Mouse (Mus musculus) G1E (cell line): ENCODE measurements around the gene Gpr142. TPM values are rescaled to one million over a fixed set of nuclear protein-coding genes. Genes with fewer than 3 reads are reported as not detected.

ENCODE experiments used
- ATAC-seq: 2 replicates; pipeline ENCODE4 v1.8.0; 2016; ENCODE audit warnings: mild to moderate bottlenecking; ENCODE audit not compliant: insufficient number of reproducible peaks, poor library complexity, low FRiP score, severe bottlenecking; ENCODE audit errors: extremely low read depth
- DNase-seq: peaks from one replicate; pipeline ENCODE4 v3.0.0; 2012; ENCODE audit warnings: low spot score
- H3K27me3 ChIP-seq: 2 replicates; pipeline ENCODE4 v1.6.1; 2012; ENCODE audit warnings: mild to moderate bottlenecking, low read length, inconsistent platforms; ENCODE audit not compliant: insufficient read depth
- H3K36me3 ChIP-seq: replicated peaks from 2 replicates; pipeline ENCODE3; 2012; ENCODE audit warnings: mild to moderate bottlenecking, inconsistent platforms
- H3K4me1 ChIP-seq: 2 replicates; pipeline ENCODE4 v1.6.1; 2012; ENCODE audit warnings: low read depth, low read length, inconsistent platforms, mixed read lengths; ENCODE audit not compliant: insufficient read depth
- H3K4me3 ChIP-seq: 2 replicates; pipeline ENCODE4 v1.5.1; 2012; ENCODE audit warnings: low read depth, mild to moderate bottlenecking, inconsistent platforms, low read length, moderate library complexity, mixed read lengths
- H3K9me3 ChIP-seq: replicated peaks from 2 replicates; pipeline ENCODE4 v1.6.1; 2012; ENCODE audit warnings: inconsistent platforms
- CTCF ChIP-seq: IDR thresholded peaks from 2 replicates; pipeline ENCODE4 v1.5.1; 2012; ENCODE audit warnings: low read depth, low read length, inconsistent platforms, mixed read lengths
- GATA1 ChIP-seq: IDR thresholded peaks from 2 replicates; pipeline ENCODE4 v1.6.1; 2012; ENCODE audit warnings: borderline replicate concordance, low read length, inconsistent platforms, mixed read lengths
- GATA2 ChIP-seq: IDR thresholded peaks from 2 replicates; pipeline ENCODE4 v1.6.1; 2012; ENCODE audit warnings: low read depth, low read length, inconsistent platforms, borderline replicate concordance
- POLR2AphosphoS5 ChIP-seq: IDR thresholded peaks from 2 replicates; pipeline ENCODE4 v1.6.1; 2012; ENCODE audit warnings: low read depth, low read length, inconsistent platforms; ENCODE audit not compliant: insufficient replicate concordance
- TAL1 ChIP-seq: conservative IDR thresholded peaks from 2 replicates; pipeline ENCODE4 v1.6.1; 2012; ENCODE audit warnings: low read depth, low read length, inconsistent platforms, mixed read lengths
- polyA plus RNA-seq: library from polyadenylated mRNA; stranded (reverse); fragments of >175 nt; gene quantifications from 2 replicates; pipeline ENCODE4 v1.2.3, GENCODE M21; 2012
- total RNA-seq, 2 experiments: library from RNA; stranded (forward) in 1 of 2; stranded (reverse) in 1 of 2; fragments of 200-1000 nt in 1 of 2; fragments of >200 nt in 1 of 2; fragmentation: Nextera tagmentation in 1 of 2; gene quantifications; 2 replicates each; pipeline ENCODE4 v1.2.3; 2014 to 2017

The Gpr142 gene
- total and polyA plus RNA-seq, 3 experiments: 0.22 TPM; not detected in 2

DNA sequence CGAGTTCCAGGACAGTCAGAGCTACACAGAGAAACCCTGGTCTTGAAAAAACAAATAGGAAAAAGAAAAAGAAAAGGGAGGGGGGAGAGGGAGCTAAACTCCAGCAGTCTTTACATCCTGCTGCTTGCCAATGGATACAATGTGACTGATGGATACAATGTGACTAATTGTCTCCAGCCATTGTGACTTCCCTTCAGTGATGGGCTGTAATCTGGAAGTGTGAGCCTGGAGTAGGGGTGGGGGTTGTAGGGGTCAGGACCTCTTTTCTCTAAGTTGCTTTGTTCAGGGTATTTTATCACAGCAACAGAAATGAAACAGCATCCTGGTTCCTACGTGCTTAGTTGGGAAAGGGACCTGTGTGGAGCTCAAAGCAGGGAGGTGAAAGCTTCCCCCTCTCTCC, 20.4 kb downstream of the Gpr142 start:
- ATAC-seq: no peak
- no peaks in the 10 kb centered on the region for H3K4me1 ChIP-seq

DNA sequence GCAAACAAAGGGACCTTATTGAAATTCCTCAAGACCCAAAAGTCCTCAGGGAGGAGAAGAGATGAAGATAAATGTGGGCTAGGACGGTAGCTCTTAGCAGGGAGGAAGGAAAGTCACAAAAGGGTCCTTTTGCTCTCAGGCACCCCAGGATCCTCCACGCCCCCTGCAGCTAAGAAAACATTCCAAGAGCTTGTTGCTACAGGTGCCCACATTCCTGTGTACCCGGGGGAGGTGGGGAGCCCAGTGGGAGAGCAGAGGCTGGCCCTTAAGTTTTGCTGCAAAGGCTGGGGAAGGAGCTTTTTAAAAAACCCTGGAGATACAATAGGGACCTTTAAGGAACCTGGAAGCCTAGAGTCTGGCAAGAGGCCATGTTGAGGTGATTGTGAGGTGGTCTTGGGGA, 21.7 kb downstream of the Gpr142 start:
- no peak for ATAC-seq
- Histone ChIP-seq H3K36me3 (no peaks in the 10 kb centered on the region), H3K4me3 (no peak overlapping the region), H3K4me1 (no peaks in the 10 kb centered on the region), H3K27me3 (no peaks in the 10 kb centered on the region), H3K9me3 (peaks cover 72% of the 10 kb centered on the region)
- no peak for DNase-seq
- no peak for TF ChIP-seq GATA1
- TF ChIP-seq TAL1: no peak
- TF ChIP-seq CTCF: no peak
- TF ChIP-seq POLR2AphosphoS5: no peak
- no peak for TF ChIP-seq GATA2

More for the DNA sequence above, 20.4 kb downstream of the Gpr142 start:
- no peak for TF ChIP-seq CTCF
- TF ChIP-seq GATA1: no peak
- no peak for TF ChIP-seq GATA2
- no peak for TF ChIP-seq POLR2AphosphoS5
- no peak for TF ChIP-seq TAL1
- DNase-seq: no peak
- peaks cover 76% of the 10 kb centered on the region for H3K9me3 ChIP-seq
- no peaks in the 10 kb centered on the region for H3K36me3 ChIP-seq
- no peaks in the 10 kb centered on the region for H3K27me3 ChIP-seq
- no peak overlapping the region for H3K4me3 ChIP-seq

DNA sequence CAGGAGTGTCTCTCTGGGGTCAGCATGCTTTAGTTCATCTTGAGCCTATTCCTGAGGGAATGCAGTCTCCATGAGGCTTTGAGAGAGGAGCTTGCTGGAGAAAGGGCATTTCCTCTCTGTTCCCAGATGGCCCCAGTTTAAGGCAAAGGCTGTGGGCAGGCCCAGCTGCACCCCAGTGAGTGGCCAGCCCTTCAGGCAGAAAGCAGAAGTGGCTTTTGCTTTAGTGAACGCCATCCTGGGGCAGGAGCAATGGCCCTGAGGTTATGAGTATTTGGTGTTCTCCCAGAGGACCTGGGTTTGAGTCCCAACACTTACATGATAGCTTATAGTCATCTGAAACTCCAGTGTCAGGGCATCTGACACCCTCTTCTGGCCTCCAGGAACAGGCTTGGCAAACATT, 22.6 kb downstream of the Gpr142 start:
- ATAC-seq: no peak
- Histone ChIP-seq H3K4me3 (no peak overlapping the region), H3K4me1 (no peaks in the 10 kb centered on the region), H3K36me3 (no peaks in the 10 kb centered on the region), H3K9me3 (peaks cover 72% of the 10 kb centered on the region), H3K27me3 (no peaks in the 10 kb centered on the region)
- TF ChIP-seq GATA2: no peak
- TF ChIP-seq POLR2AphosphoS5: no peak
- TF ChIP-seq TAL1: no peak
- no peak for TF ChIP-seq GATA1
- TF ChIP-seq CTCF: no peak
- no peak for DNase-seq

- Histone ChIP-seq H3K27me3 (no peaks in the 10 kb centered on the region), H3K36me3 (no peaks in the 10 kb centered on the region), H3K4me3 (no peak overlapping the region), H3K4me1 (no peaks in the 10 kb centered on the region), H3K9me3 (peaks cover 70% of the 10 kb centered on the region)
- no peak for DNase-seq
- no peak for TF ChIP-seq GATA2
- no peak for TF ChIP-seq TAL1
- TF ChIP-seq POLR2AphosphoS5: no peak
- TF ChIP-seq GATA1: no peak
- TF ChIP-seq CTCF: no peak
- no peak for ATAC-seq
These were observed 24.0 kb downstream of the Gpr142 start for GRCm38 (mm10) chr11:114822727-114823126.

GRCm38 (mm10) chr11:114823199-114823725, 24.5 kb downstream of the Gpr142 start:
- peaks cover 68% of the 10 kb centered on the region for H3K9me3 ChIP-seq
- ATAC-seq (no peak), DNase-seq (no peak)
- no peaks in the 10 kb centered on the region for H3K4me1 ChIP-seq
- H3K27me3 ChIP-seq: no peaks in the 10 kb centered on the region
- no peaks in the 10 kb centered on the region for H3K36me3 ChIP-seq
- H3K4me3 ChIP-seq: no peak overlapping the region
- TF ChIP-seq GATA1 (no peak), CTCF (no peak), TAL1 (no peak), POLR2AphosphoS5 (no peak), GATA2 (no peak)

DNA sequence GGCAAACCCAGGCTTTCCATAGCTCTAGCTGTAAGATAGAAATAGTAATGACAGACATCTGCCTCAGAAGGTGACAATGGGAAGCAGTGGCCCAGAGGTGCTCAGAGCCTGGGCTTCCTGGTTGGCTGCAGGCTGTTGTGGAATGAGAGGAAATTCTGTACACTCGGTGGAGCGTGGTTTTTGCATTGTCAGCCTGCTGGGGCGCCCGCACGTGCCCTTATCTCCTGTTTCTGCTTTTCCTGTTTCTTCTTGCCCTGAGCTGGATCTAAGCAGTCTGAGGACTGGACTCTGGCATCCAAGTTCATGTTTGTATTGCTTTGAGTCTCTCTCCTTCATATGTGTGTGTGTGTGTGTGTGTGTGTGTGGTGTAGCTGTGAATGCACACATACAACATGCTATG, 28.0 kb downstream of the Gpr142 start:
- ATAC-seq (no peak), DNase-seq (no peak)
- H3K4me3 ChIP-seq: no peak overlapping the region
- no peak for TF ChIP-seq TAL1
- no peaks in the 10 kb centered on the region for H3K4me1 ChIP-seq
- H3K36me3 ChIP-seq: no peaks in the 10 kb centered on the region
- peaks cover 68% of the 10 kb centered on the region for H3K9me3 ChIP-seq
- H3K27me3 ChIP-seq: no peaks in the 10 kb centered on the region

DNA sequence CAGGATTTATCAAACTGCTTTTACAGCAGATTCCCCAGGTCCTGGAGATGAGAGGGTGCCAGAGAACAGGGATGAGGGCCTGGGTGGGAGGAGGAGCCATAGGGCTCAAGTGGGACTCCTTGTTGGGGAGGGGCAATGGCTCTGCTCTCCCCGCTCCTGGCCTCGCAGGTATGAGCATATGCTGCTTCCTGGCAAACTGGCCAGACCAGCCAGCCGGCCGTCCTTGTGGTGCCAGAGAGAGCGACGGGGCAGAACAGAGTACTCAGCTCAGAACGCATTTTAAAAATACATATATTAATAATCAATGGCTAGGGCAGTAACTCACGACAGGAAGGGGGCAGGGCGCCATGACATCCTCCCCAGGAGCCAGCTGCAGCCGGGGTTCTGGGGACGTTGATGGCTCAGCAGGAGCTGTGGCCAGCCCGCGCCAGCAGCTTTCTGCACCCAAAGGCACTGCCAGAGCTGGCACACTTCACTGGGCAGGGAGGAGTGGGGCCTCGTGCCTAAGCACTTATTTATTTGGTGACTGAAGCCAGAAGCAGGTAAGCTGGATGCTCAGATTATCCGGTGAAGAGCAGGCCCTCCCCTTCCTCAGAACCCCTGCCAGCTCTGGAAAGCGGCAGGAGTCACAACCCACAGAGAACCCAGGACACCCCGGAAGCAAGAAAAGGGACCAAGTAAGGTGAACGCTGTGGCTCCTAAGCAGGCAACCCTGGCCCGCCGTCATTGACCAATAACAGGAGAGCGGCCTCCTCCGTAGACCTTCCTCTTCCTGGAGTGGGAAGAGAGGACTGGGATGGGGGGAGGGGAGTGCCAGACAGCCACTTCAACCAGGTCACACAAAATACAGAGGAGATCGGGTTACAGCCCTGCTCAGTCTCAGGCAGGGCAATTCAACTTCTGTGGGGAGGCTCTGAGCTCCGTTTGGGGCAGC, 31.0 kb downstream of the Gpr142 start:
- H3K36me3 ChIP-seq: no peaks in the 10 kb centered on the region
- TF ChIP-seq GATA2 (no peak), CTCF (no peak), POLR2AphosphoS5 (no peak), GATA1 (no peak), TAL1 (no peak)
- H3K4me3 ChIP-seq: no peak overlapping the region
- no peak for DNase-seq
- no peaks in the 10 kb centered on the region for H3K4me1 ChIP-seq
- ATAC-seq: no peak
- peaks cover 72% of the 10 kb centered on the region for H3K9me3 ChIP-seq
- no peaks in the 10 kb centered on the region for H3K27me3 ChIP-seq
